Mouse (Mus musculus): Measurements from ENCODE around the gene 1110017D15Rik. TPM values are rescaled to one million over a fixed set of nuclear protein-coding genes. Genes with fewer than 3 reads are reported as not detected.

1110017D15Rik gene
- total and polyA plus RNA-seq, 3 experiments = 0.08 to 10.5 (median 0.22) TPM

DNA sequence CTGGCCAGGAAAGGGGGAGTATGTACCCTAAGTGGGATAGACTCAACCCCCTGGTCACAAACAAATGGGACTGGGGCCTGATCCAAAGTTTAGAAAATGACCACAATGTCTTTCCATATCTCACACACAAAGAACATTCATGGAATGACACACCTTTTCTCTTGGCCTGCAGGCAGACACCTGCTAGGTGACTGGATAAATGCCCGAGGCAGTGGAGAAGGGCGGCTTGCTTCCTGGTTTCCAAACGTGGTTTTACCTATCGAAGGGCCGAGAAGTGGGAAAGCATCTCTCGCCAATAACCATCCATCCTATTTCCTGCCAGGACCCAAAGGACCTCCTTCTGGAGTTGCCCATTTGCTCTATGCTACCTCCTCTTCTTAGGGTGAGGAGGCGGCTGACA lies 24.2 kb downstream of the 1110017D15Rik start:
- no peak for ATAC-seq (ENCODE audit: extremely low read depth, insufficient number of reproducible peaks, low FRiP score, poor library complexity, severe bottlenecking)
- Histone ChIP-seq H3K4me3 (ENCODE audit: low read depth, low read length) (no peak overlapping the region), H3K4me1 (ENCODE audit: insufficient read depth, low read depth, low read length) (peaks cover 12% of the 10 kb centered on the region), H3K36me3 (replicated peaks) (peaks cover 52% of the 10 kb centered on the region), H3K9me3 (replicated peaks) (peaks cover 7% of the 10 kb centered on the region), H3K27me3 (ENCODE audit: insufficient read depth, low read length) (no peaks in the 10 kb centered on the region)
- TF ChIP-seq GATA1 (IDR thresholded peaks at IDR 0.05; ENCODE audit: borderline replicate concordance, low read length) (no peak), GATA2 (IDR thresholded peaks at IDR 0.05; ENCODE audit: borderline replicate concordance, low read depth, low read length) (no peak), TAL1 (conservative IDR thresholded peaks at IDR 0.05; ENCODE audit: low read depth, low read length) (no peak), CTCF (IDR thresholded peaks at IDR 0.05; ENCODE audit: low read depth, low read length) (no peak), POLR2AphosphoS5 (IDR thresholded peaks at IDR 0.05; ENCODE audit: insufficient replicate concordance, low read depth, low read length) (no peak)
- no peak for DNase-seq (ENCODE audit: low spot score)

DNA sequence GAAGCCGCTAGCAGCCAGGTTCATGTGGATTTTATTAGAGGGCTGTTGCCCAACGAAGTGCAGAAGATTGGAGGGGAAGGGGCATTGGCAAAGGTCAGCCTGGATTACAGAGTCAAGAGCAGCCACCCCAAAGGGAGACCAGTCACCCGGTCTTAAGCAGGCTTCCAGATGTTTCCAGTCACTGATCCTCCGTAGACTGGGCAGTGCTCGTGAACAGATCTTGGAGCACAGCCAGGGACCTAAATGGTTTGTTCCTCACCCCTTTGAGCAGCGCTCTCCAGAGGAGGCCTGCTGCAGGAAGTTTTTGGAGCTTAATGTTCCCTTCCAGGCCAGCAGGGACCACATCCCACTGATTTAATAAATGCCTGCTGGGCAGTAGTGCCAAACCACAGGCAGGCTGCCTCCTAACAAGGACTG lies 35.5 kb downstream of the 1110017D15Rik start:
- no peak for TF ChIP-seq GATA1 (IDR thresholded peaks at IDR 0.05; ENCODE audit: borderline replicate concordance, low read length)
- TF ChIP-seq TAL1 (conservative IDR thresholded peaks at IDR 0.05; ENCODE audit: low read depth, low read length) = no peak
- no peak for TF ChIP-seq POLR2AphosphoS5 (IDR thresholded peaks at IDR 0.05; ENCODE audit: insufficient replicate concordance, low read depth, low read length)
- TF ChIP-seq GATA2 (IDR thresholded peaks at IDR 0.05; ENCODE audit: borderline replicate concordance, low read depth, low read length) = no peak
- TF ChIP-seq CTCF (IDR thresholded peaks at IDR 0.05; ENCODE audit: low read depth, low read length) = no peak
- ATAC-seq (ENCODE audit: extremely low read depth, insufficient number of reproducible peaks, low FRiP score, poor library complexity, severe bottlenecking) (no peak), DNase-seq (ENCODE audit: low spot score) (no peak)
- no peaks in the 10 kb centered on the region for H3K4me1 ChIP-seq (ENCODE audit: insufficient read depth, low read depth, low read length)
- H3K36me3 ChIP-seq (replicated peaks) = peaks cover 60% of the 10 kb centered on the region
- no peaks in the 10 kb centered on the region for H3K27me3 ChIP-seq (ENCODE audit: insufficient read depth, low read length)
- H3K9me3 ChIP-seq (replicated peaks) = peaks cover 3% of the 10 kb centered on the region; the same call in 1 of the 2 replicates
- no peak overlapping the region for H3K4me3 ChIP-seq (ENCODE audit: low read depth, low read length)

DNA sequence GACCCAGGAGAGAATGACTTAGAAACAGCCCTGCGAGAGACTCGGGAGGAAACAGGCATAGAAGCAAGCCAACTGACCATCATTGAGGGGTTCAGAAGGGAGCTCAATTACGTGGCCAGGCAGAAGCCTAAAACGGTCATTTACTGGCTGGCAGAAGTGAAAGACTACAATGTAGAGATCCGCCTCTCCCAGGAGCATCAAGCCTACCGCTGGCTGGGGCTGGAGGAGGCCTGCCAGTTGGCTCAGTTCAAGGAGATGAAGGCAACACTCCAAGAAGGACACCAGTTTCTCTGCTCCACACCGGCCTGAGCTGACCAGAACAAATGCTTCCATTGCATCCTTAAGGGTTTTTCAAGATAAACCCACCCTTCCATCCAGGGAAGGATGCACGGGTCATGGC lies 36.9 kb downstream of the 1110017D15Rik start:
- H3K9me3 ChIP-seq (replicated peaks) = no peaks in the 10 kb centered on the region
- no peak for TF ChIP-seq GATA1 (IDR thresholded peaks at IDR 0.05; ENCODE audit: borderline replicate concordance, low read length)
- no peak for TF ChIP-seq CTCF (IDR thresholded peaks at IDR 0.05; ENCODE audit: low read depth, low read length)
- TF ChIP-seq GATA2 (IDR thresholded peaks at IDR 0.05; ENCODE audit: borderline replicate concordance, low read depth, low read length) = no peak
- no peak for TF ChIP-seq TAL1 (conservative IDR thresholded peaks at IDR 0.05; ENCODE audit: low read depth, low read length)
- TF ChIP-seq POLR2AphosphoS5 (IDR thresholded peaks at IDR 0.05; ENCODE audit: insufficient replicate concordance, low read depth, low read length) = no peak

DNA sequence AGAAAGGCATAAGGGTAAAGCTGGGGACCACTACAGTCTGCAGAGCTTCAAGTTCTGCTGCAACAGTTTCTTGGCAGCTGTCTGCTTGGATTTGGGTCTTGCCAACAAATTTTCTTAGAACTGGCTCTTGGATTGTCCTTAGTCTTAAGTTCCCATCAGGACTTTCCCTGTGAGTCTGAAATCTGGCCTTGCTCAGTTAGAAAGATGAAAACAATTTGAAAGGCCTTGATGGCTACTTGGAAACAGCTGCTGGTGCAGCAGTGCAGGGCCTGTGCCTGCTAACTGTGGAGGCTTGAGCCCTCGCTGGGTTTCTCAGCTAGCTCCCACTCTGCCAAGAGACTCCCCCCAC lies 37.7 kb downstream of the 1110017D15Rik start:
- Histone ChIP-seq H3K4me3 (ENCODE audit: low read depth, low read length) (no peak overlapping the region), H3K9me3 (replicated peaks) (no peaks in the 10 kb centered on the region), H3K4me1 (ENCODE audit: insufficient read depth, low read depth, low read length) (peaks cover 3% of the 10 kb centered on the region), H3K27me3 (ENCODE audit: insufficient read depth, low read length) (no peaks in the 10 kb centered on the region), H3K36me3 (replicated peaks) (peaks cover 68% of the 10 kb centered on the region)
- DNase-seq (ENCODE audit: low spot score) (no peak), ATAC-seq (ENCODE audit: extremely low read depth, insufficient number of reproducible peaks, low FRiP score, poor library complexity, severe bottlenecking) (no peak)
- TF ChIP-seq CTCF (IDR thresholded peaks at IDR 0.05; ENCODE audit: low read depth, low read length) (no peak), GATA2 (IDR thresholded peaks at IDR 0.05; ENCODE audit: borderline replicate concordance, low read depth, low read length) (no peak), GATA1 (IDR thresholded peaks at IDR 0.05; ENCODE audit: borderline replicate concordance, low read length) (no peak), TAL1 (conservative IDR thresholded peaks at IDR 0.05; ENCODE audit: low read depth, low read length) (no peak), POLR2AphosphoS5 (IDR thresholded peaks at IDR 0.05; ENCODE audit: insufficient replicate concordance, low read depth, low read length) (no peak)

More for the DNA sequence above, 36.9 kb downstream of the 1110017D15Rik start:
- no peaks in the 10 kb centered on the region for H3K4me1 ChIP-seq (ENCODE audit: insufficient read depth, low read depth, low read length)
- no peak overlapping the region for H3K4me3 ChIP-seq (ENCODE audit: low read depth, low read length)
- peaks cover 64% of the 10 kb centered on the region for H3K36me3 ChIP-seq (replicated peaks)
- DNase-seq (ENCODE audit: low spot score) (no peak), ATAC-seq (ENCODE audit: extremely low read depth, insufficient number of reproducible peaks, low FRiP score, poor library complexity, severe bottlenecking) (no peak)
- H3K27me3 ChIP-seq (ENCODE audit: insufficient read depth, low read length) = no peaks in the 10 kb centered on the region

DNA sequence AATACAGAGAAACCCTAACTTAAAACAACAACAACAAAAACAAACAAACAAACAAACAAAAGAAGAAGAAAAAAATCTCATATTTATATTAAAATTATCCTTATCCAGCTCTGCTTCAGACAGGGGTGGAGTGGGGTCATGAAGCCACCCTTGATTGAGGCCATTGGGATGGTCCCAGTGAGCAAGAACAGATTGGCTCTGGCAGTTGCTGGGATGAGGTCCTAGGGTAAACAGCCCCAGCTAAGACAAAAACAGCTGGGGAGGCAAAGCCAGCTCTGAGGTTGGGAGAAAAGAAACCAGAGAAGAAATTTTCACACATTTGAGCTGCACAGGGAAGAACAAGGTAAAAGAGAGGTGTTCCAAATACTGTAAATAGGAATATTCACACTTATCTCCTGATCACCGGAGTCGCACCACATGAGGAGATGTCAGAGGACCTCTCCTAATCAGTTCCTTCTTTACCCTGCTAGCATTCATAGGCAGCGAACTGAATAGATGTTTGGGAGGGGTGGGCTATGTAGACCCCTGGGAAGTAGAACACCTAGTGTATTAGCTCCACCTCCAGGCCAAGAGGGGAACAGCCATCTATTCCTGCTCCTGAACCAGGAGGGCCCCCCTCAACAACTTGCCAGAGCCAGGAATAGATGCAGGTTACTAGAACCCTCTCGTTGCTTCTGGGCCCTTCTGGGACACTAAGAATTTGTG lies 38.2 kb downstream of the 1110017D15Rik start:
- Histone ChIP-seq H3K4me3 (ENCODE audit: low read depth, low read length) (no peak overlapping the region), H3K27me3 (ENCODE audit: insufficient read depth, low read length) (no peaks in the 10 kb centered on the region), H3K9me3 (replicated peaks) (no peaks in the 10 kb centered on the region), H3K4me1 (ENCODE audit: insufficient read depth, low read depth, low read length) (peaks cover 5% of the 10 kb centered on the region), H3K36me3 (replicated peaks) (peaks cover 68% of the 10 kb centered on the region)
- TF ChIP-seq POLR2AphosphoS5 (IDR thresholded peaks at IDR 0.05; ENCODE audit: insufficient replicate concordance, low read depth, low read length) = no peak
- TF ChIP-seq GATA2 (IDR thresholded peaks at IDR 0.05; ENCODE audit: borderline replicate concordance, low read depth, low read length) = no peak
- TF ChIP-seq CTCF (IDR thresholded peaks at IDR 0.05; ENCODE audit: low read depth, low read length) = no peak
- TF ChIP-seq TAL1 (conservative IDR thresholded peaks at IDR 0.05; ENCODE audit: low read depth, low read length) = no peak
- TF ChIP-seq GATA1 (IDR thresholded peaks at IDR 0.05; ENCODE audit: borderline replicate concordance, low read length) = no peak
- ATAC-seq (ENCODE audit: extremely low read depth, insufficient number of reproducible peaks, low FRiP score, poor library complexity, severe bottlenecking) (no peak), DNase-seq (ENCODE audit: low spot score) (no peak)

DNA sequence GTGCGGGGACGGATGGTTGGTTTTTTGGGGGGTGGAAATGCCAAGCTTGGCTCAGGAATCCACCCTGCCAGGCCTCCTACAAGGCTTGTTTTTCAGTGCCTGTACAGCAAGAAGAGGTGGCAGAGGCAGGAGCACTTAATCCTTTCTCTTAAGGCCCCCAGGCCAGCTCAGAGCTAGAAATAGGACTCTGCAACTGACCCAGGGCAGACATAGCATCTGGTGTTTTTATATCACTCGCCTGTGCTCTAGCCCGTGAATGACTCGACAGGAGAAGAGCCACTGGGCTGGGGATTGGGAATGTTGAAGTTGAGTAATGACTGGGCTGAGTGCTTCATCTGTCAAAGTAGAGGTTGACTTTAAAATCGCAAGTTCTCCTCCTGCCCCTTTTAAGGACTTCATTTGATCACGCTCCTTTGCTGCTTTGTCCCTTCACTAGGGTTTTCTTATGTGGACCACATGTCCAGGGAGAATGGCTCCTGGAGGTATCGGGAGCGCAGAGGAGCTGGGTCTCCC lies 39.4 kb downstream of the 1110017D15Rik start:
- Histone ChIP-seq H3K36me3 (replicated peaks) (peaks cover 65% of the 10 kb centered on the region), H3K27me3 (ENCODE audit: insufficient read depth, low read length) (no peaks in the 10 kb centered on the region), H3K4me1 (ENCODE audit: insufficient read depth, low read depth, low read length) (peaks cover 8% of the 10 kb centered on the region), H3K9me3 (replicated peaks) (no peaks in the 10 kb centered on the region), H3K4me3 (ENCODE audit: low read depth, low read length) (no peak overlapping the region)
- no peak for DNase-seq (ENCODE audit: low spot score)
- no peak for ATAC-seq (ENCODE audit: extremely low read depth, insufficient number of reproducible peaks, low FRiP score, poor library complexity, severe bottlenecking)
- TF ChIP-seq GATA2 (IDR thresholded peaks at IDR 0.05; ENCODE audit: borderline replicate concordance, low read depth, low read length) (no peak), TAL1 (conservative IDR thresholded peaks at IDR 0.05; ENCODE audit: low read depth, low read length) (no peak), CTCF (IDR thresholded peaks at IDR 0.05; ENCODE audit: low read depth, low read length) (no peak), POLR2AphosphoS5 (IDR thresholded peaks at IDR 0.05; ENCODE audit: insufficient replicate concordance, low read depth, low read length) (no peak), GATA1 (IDR thresholded peaks at IDR 0.05; ENCODE audit: borderline replicate concordance, low read length) (no peak)

All from G1E (cell line).